Mouse (Mus musculus) hematopoietic multipotent progenitor cell, adult 10-12 weeks (in vitro differentiated cells): Measurements from ENCODE around the gene Prdm1. TPM values are rescaled to one million over a fixed set of nuclear protein-coding genes. Genes with fewer than 3 reads are reported as not detected.

ENCODE experiments used
- polyA plus RNA-seq: library from polyadenylated mRNA; stranded (reverse); fragments of >175 nt; gene quantifications from 2 replicates; pipeline ENCODE4 v1.2.3, GENCODE M21; 2012; ENCODE audit warnings: low replicate concordance

Prdm1 gene
- polyA plus RNA-seq, result 12.6 and 29.3 TPM in 2 replicates

GRCm38 (mm10) chr10:44528291-44529082 lies at the start of gene Prdm1:
Prdm1 (minus strand) TSS chr10:44528501.

